Mouse (Mus musculus): Measurements from ENCODE around the gene Krt77.

DNA sequence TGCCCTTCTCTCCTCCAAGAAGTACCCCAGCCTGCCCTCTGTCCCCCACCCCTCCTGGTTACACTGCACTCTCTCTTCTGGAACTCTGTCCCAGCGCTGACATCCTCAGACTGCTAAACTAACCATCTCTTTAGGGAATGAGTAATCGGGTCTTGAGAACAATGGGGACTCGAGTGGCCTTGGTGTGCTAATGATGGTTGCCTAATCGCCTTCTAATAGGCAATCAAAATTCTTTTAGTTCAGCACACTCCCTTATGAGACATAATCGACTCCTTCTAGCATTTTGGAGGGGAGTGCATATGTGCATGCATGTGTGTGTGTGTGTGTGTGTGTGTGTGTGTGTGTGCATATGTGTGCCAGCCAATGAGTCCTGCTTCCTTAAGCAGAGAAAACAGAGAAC, 16.9 kb downstream of the Krt77 start:
- no peak for TF ChIP-seq EP300 (IDR thresholded peaks at IDR 0.05)
- no peak for TF ChIP-seq CTCF (IDR thresholded peaks at IDR 0.05)

All from lung, postnatal 0 days (tissue).